Mouse (Mus musculus): ENCODE measurements around the gene Plin4.
A peak's percentile ranks its signal among the peaks of the same experiment; 100 is the strongest.

DNA sequence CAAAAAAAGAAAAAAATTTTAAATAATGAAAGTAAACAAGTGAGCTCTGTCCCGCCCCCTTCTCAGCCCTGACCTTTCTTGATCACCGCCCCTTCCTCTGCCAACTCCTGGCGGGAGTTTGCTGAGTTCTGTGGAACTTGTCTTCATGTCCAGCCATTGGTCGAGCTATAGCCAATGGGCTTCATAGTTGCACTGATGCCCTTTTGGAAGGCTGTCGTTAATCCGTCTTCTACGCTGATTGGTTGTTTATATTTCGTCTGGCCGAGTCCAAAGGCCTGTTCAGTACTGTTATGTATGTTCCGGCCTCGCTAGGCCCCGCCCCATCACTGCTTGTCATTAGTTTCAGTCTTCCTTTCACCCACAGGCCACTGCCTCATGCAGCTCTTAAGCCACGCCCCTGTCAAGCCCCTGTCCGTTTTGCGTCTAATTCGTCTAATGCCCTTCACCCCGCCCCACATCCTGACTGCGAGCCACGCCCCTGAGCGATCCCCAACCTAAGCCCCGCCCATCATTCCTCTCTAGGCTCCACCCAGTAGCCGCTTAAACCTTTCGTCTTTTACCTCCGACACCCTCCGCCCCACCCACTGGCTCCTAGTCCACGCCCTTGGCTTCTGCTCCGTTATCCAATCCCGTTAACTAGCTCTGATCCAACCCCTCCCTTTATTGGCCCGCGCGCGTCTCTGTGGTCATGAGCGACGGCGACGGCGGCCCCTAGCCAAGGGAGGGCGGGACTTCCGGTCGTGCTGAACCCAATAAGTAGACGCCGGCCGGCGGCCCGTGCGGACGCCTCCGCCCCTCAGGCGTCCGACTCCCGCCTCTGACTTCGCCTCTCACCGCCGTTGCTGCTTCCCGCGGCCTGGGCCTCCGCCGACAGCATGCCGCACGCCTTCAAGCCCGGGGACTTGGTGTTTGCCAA lies 30.5 kb downstream of the Plin4 start, which contains the start of gene Hdgfl2:
- TF ChIP-seq POLR2A (IDR thresholded peaks at IDR 0.05; ENCODE audit: low read depth, low read length) (peak; percentile 94), CTCF (IDR thresholded peaks at IDR 0.05; ENCODE audit: extremely low read depth, insufficient read length, insufficient replicate concordance, low read depth, low read length) (no peak)

All from small intestine, adult 2 months (tissue).